Mouse (Mus musculus) heart, embryonic 14.5 days (tissue): ENCODE data around the gene Filip1. TPM values are rescaled to one million over a fixed set of nuclear protein-coding genes. Genes with fewer than 3 reads are reported as not detected.

Experiments
- ATAC-seq: fragments of 200-750 bp; cut with Nextera tagmentation; 2 replicates; pipeline ENCODE4 v1.8.0; 2017; ENCODE audit warnings: low read depth, moderate TSS enrichment; ENCODE audit not compliant: insufficient number of reproducible peaks, insufficient read depth, low FRiP score
- H3K27ac ChIP-seq, 2 experiments: fragments of 200-500 bp in 1 of 2; fragments of 300-500 bp in 1 of 2; sonication (generic) in 1 of 2; replicated peaks in 1 of 2; 2 replicates each; pipeline ENCODE4 v1.5.1; 2012 to 2014; ENCODE audit warnings: low read depth in 2 of 2, low read length in 2 of 2, control low read depth in 1 of 2, mild to moderate bottlenecking in 1 of 2, mixed read lengths in 1 of 2; ENCODE audit not compliant: control insufficient read depth in 1 of 2, insufficient read depth in 1 of 2
- H3K27me3 ChIP-seq: fragments of 300-500 bp; sonication (generic); 2 replicates; pipeline ENCODE4 v1.6.1; 2014; ENCODE audit warnings: mild to moderate bottlenecking, low read length, control low read depth; ENCODE audit not compliant: control insufficient read depth, insufficient read depth
- H3K36me3 ChIP-seq: fragments of 300-500 bp; sonication (generic); 2 replicates; pipeline ENCODE4 v1.6.1; 2014; ENCODE audit warnings: mild to moderate bottlenecking, control low read depth, low read length, mixed read lengths; ENCODE audit not compliant: control insufficient read depth, insufficient read depth
- H3K4me1 ChIP-seq, 2 experiments: fragments of 200-500 bp in 1 of 2; fragments of 300-500 bp in 1 of 2; sonication (generic) in 1 of 2; 2 replicates each; pipeline ENCODE4 v1.6.1; 2012 to 2014; ENCODE audit warnings: low read length in 2 of 2, control low read depth in 1 of 2, mixed read lengths in 1 of 2; ENCODE audit not compliant: control insufficient read depth in 2 of 2, insufficient read depth in 2 of 2
- H3K4me2 ChIP-seq: fragments of 300-500 bp; sonication (generic); 2 replicates; pipeline ENCODE4 v1.6.1; 2014; ENCODE audit warnings: mild to moderate bottlenecking, low read length
- H3K4me3 ChIP-seq, 2 experiments: fragments of 200-500 bp in 1 of 2; fragments of 300-500 bp in 1 of 2; sonication (generic) in 1 of 2; 2 replicates each; pipeline ENCODE4 v1.5.1; 2012 to 2014; ENCODE audit warnings: low read length in 2 of 2, mild to moderate bottlenecking in 2 of 2, control low read depth in 1 of 2, low read depth in 1 of 2, moderate library complexity in 1 of 2; ENCODE audit not compliant: control insufficient read depth in 1 of 2, insufficient read depth in 1 of 2
- H3K9ac ChIP-seq: fragments of 300-500 bp; sonication (generic); 2 replicates; pipeline ENCODE4 v1.6.1; 2014; ENCODE audit warnings: mild to moderate bottlenecking, low read length
- H3K9me3 ChIP-seq: fragments of 300-500 bp; sonication (generic); 2 replicates; pipeline ENCODE4 v1.6.1; 2016; ENCODE audit warnings: low read length, control low read depth; ENCODE audit not compliant: control insufficient read depth
- WGBS: fragments of 180-500 bp; shearing (Covaris S2); extraction: QIAGEN DNeasy Blood & Tissue Kit; methylation state at CpG from one replicate; pipeline ENCODE4 v1.1.7; 2014; 5-methylcytosine and 5-hydroxymethylcytosine counted together
- polyA plus RNA-seq: library from polyadenylated mRNA; unstranded; fragments of >200 nt; fragmentation: Nextera tagmentation; extraction: Ambion mirVana; gene quantifications from 2 replicates; pipeline ENCODE4 v1.2.1, GENCODE M21; 2014

Gene Filip1
- polyA plus RNA-seq, 1 experiment from 2014 or later = 33.9 TPM

- no peaks in the 10 kb centered on the region for H3K36me3 ChIP-seq
- 63% methylated on average over 7 of the region's 7 CpGs for WGBS
- ATAC-seq = no peak
- no peak overlapping the region for H3K27ac ChIP-seq
- no peak overlapping the region for H3K4me3 ChIP-seq
- no peaks in the 10 kb centered on the region for H3K9me3 ChIP-seq
- no peak overlapping the region for H3K4me2 ChIP-seq
- no peak overlapping the region for H3K9ac ChIP-seq
- H3K4me1 ChIP-seq = peaks cover 0 to 6% of the 10 kb centered on the region in 2 experiments; a peak in 2 of 4 replicates
- no peaks in the 10 kb centered on the region for H3K27me3 ChIP-seq
Observed at GRCm38 (mm10) chr9:79796461-79797135, 216.1 kb downstream of the Filip1 start.

DNA sequence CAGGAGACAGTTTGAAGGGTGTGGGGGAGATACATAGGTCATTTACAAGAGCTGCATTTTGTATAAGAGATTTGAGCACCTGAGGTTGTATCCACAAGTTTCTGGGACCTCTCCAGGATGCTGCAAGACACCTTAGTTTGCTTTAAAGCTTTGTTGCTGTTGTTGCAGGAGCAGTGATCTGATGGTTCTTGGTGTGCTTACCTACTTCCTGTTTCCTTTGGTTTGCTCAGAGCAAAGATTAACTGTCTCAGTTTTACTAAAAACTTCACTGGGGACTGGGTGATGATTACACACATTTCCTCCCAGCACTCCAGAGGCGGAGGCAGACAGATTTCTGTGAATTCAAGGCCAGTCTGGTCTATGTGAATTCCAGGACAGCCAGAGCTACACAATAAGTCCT is 217.6 kb downstream of the Filip1 start:
- H3K4me2 ChIP-seq = no peak overlapping the region
- no peaks in the 10 kb centered on the region for H3K36me3 ChIP-seq
- ATAC-seq = no peak
- H3K4me3 ChIP-seq = no peak overlapping the region
- WGBS = 84% methylated on average over 1 of the region's 1 CpGs
- H3K4me1 ChIP-seq = peaks cover 0 to 9% of the 10 kb centered on the region in 2 experiments; a peak in 2 of 4 replicates
- H3K27me3 ChIP-seq = no peaks in the 10 kb centered on the region
- H3K9me3 ChIP-seq = no peaks in the 10 kb centered on the region
- no peak overlapping the region for H3K27ac ChIP-seq
- H3K9ac ChIP-seq = no peak overlapping the region

DNA sequence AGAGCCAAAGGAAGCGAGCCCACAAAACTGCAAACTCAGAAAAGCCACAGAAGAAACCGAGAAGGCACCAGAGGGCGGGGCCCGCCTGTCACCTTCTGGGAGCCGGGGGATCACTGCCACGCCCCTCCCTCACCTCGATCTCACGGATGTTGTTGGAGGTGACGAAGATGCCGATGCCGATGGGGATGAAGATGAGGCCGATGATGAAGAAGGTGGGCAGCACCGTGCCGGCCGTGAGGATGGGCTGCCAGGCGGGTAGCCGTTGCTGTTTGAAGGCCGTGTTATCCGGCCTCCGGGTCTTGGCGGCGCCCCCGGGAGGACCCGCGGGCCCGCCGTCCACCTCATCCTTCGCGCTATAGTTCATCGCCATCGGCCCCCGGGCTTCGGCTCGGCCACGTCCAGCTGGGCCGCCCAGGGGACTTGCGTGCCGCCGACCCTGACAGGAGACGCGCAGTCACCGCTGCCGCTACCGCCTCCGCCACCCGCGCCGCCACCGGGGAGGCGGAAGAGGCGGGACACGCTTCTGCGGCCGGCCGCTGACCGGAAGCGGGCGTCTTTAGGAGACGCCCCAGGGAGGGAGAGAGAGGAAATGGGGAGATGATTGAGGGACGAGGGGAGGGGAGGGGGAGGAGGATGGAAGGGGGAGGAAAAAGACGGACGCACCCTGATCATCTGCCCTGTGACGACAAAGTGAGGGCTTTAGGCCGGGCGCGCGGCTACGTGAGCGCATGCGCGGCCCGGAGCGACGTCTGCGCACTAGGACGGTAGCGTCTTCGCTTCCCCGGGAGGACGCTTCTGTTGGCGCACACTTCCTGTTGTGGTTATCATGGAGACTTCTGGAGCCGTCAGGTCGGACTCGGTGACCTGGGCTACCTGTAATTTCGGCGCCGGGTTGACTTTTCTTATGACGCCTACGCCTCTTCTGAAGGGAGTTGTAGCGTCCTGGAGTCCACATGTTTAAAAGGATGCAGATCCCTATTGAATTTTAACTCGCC is 219.5 kb downstream of the Filip1 start, which contains the start of gene Tmem30a:
Tmem30a (minus strand) TSS at position 667 of the 995 bp plus-strand sequence.
- H3K4me1 ChIP-seq = peaks cover 0 to 10% of the 10 kb centered on the region in 2 experiments; a peak in 2 of 4 replicates
- under 1% methylated on average over 88 of the region's 91 CpGs for WGBS
- peak within 1 kb of the TSS; percentile 78 to 79 for H3K27ac ChIP-seq
- ATAC-seq = peak; percentile 96
- peak within 1 kb of the TSS; percentile 76 for H3K4me2 ChIP-seq
- no peaks in the 10 kb centered on the region for H3K27me3 ChIP-seq
- no peaks in the 10 kb centered on the region for H3K9me3 ChIP-seq
- peak within 1 kb of the TSS; percentile 75 to 77 for H3K4me3 ChIP-seq
- no peaks in the 10 kb centered on the region for H3K36me3 ChIP-seq
- H3K9ac ChIP-seq = peak within 1 kb of the TSS; percentile 82

GRCm38 (mm10) chr9:79785794-79786085 is 226.9 kb downstream of the Filip1 start:
- Histone ChIP-seq H3K4me2 (no peak overlapping the region), H3K36me3 (no peaks in the 10 kb centered on the region), H3K4me1 (peaks cover 0 to 4% of the 10 kb centered on the region in 2 experiments; a peak in 1 of 4 replicates), H3K4me3 (no peak overlapping the region), H3K27ac (no peak overlapping the region), H3K9me3 (no peaks in the 10 kb centered on the region), H3K9ac (no peak overlapping the region), H3K27me3 (no peaks in the 10 kb centered on the region)
- WGBS = 86% methylated on average over 2 of the region's 2 CpGs
- ATAC-seq = no peak

GRCm38 (mm10) chr9:79784934-79785793 is 227.5 kb downstream of the Filip1 start:
- Histone ChIP-seq H3K4me3 (no peak overlapping the region), H3K4me1 (peaks cover 0 to 2% of the 10 kb centered on the region in 2 experiments; a peak in 1 of 4 replicates), H3K9ac (no peak overlapping the region), H3K27ac (no peak overlapping the region), H3K27me3 (no peaks in the 10 kb centered on the region), H3K4me2 (no peak overlapping the region), H3K9me3 (no peaks in the 10 kb centered on the region), H3K36me3 (no peaks in the 10 kb centered on the region)
- WGBS = 78% methylated on average over 2 of the region's 2 CpGs
- ATAC-seq = no peak

GRCm38 (mm10) chr9:79784439-79784838 is 228.2 kb downstream of the Filip1 start:
- no peak overlapping the region for H3K9ac ChIP-seq
- H3K27me3 ChIP-seq = no peaks in the 10 kb centered on the region
- no peak overlapping the region for H3K27ac ChIP-seq
- no peaks in the 10 kb centered on the region for H3K36me3 ChIP-seq
- WGBS = 58% methylated on average over 3 of the region's 3 CpGs
- no peak overlapping the region for H3K4me2 ChIP-seq
- no peaks in the 10 kb centered on the region for H3K9me3 ChIP-seq
- no peak overlapping the region for H3K4me3 ChIP-seq
- no peak for ATAC-seq
- no peaks in the 10 kb centered on the region for H3K4me1 ChIP-seq

DNA sequence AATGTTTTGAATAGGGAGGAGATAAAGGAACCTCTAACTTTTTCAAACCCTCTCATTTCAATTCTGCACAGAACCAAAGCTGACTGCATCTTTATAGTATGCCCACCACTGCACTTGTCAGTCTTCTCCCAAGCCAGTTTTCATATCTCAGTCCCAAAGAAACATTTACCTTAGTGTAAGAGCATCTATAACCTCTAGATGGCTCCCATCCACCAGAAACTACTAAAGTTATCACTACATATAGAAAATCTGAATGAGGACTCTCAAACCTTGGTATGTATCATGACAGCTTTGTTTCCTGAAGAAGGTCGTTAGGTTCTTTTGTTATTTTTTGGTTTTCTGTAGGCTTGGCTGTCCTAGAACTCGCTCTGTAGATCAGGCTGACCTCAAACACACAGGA is 233.3 kb downstream of the Filip1 start:
- Histone ChIP-seq H3K9me3 (no peaks in the 10 kb centered on the region), H3K36me3 (peaks cover 19% of the 10 kb centered on the region), H3K27me3 (no peaks in the 10 kb centered on the region), H3K9ac (no peak overlapping the region), H3K4me3 (no peak overlapping the region), H3K4me1 (no peaks in the 10 kb centered on the region), H3K27ac (no peak overlapping the region), H3K4me2 (no peak overlapping the region)
- 73% methylated on average over 2 of the region's 2 CpGs for WGBS
- ATAC-seq = no peak
